Mouse (Mus musculus) heart, embryonic 11.5 days (tissue): Measurements from ENCODE around the gene Grb10. TPM values are rescaled to one million over a fixed set of nuclear protein-coding genes. Genes with fewer than 3 reads are reported as not detected.

Experiments used
- ATAC-seq: fragments of 200-750 bp; cut with Nextera tagmentation; replicated peaks from 2 replicates; pipeline ENCODE4 v1.8.0; 2017; ENCODE audit warnings: moderate library complexity; ENCODE audit not compliant: insufficient number of reproducible peaks, low FRiP score, low TSS enrichment
- H3K27ac ChIP-seq: fragments of 300-500 bp; sonication (generic); 2 replicates; pipeline ENCODE4 v1.5.1; 2014; ENCODE audit warnings: mild to moderate bottlenecking, low read depth, low read length
- H3K27me3 ChIP-seq: fragments of 300-500 bp; sonication (generic); 2 replicates; pipeline ENCODE4 v1.6.1; 2014; ENCODE audit warnings: mild to moderate bottlenecking, low read length, mixed read lengths; ENCODE audit not compliant: control insufficient read depth, insufficient read depth
- H3K36me3 ChIP-seq: fragments of 300-500 bp; sonication (generic); 2 replicates; pipeline ENCODE4 v1.6.1; 2014; ENCODE audit warnings: mild to moderate bottlenecking, low read length, moderate library complexity, mixed read lengths; ENCODE audit not compliant: control insufficient read depth, insufficient read depth
- H3K4me1 ChIP-seq: fragments of 300-500 bp; sonication (generic); 2 replicates; pipeline ENCODE4 v1.6.1; 2014; ENCODE audit warnings: low read length; ENCODE audit not compliant: control insufficient read depth, insufficient read depth
- H3K4me2 ChIP-seq: fragments of 300-500 bp; sonication (generic); 2 replicates; pipeline ENCODE4 v1.6.1; 2014; ENCODE audit warnings: mild to moderate bottlenecking, moderate library complexity
- H3K4me3 ChIP-seq: fragments of 300-500 bp; sonication (generic); 2 replicates; pipeline ENCODE4 v1.5.1; 2014; ENCODE audit warnings: low read depth, low read length
- H3K9ac ChIP-seq: fragments of 300-500 bp; sonication (generic); 2 replicates; pipeline ENCODE4 v1.6.1; 2014; ENCODE audit warnings: mild to moderate bottlenecking, low read depth, low read length, moderate library complexity
- H3K9me3 ChIP-seq: fragments of 300-500 bp; sonication (generic); replicated peaks from 2 replicates; pipeline ENCODE4 v1.6.1; 2016; ENCODE audit warnings: low read length; ENCODE audit not compliant: control insufficient read depth
- WGBS: fragments of 180-500 bp; shearing (Covaris S2); extraction: QIAGEN DNeasy Blood & Tissue Kit; methylation state at CpG from one replicate; pipeline ENCODE4 v1.1.7; 2014; ENCODE audit not compliant: insufficient replicate concordance; 5-methylcytosine and 5-hydroxymethylcytosine counted together
- polyA plus RNA-seq: library from polyadenylated mRNA; unstranded; fragments of >200 nt; fragmentation: Nextera tagmentation; extraction: Ambion mirVana; gene quantifications from 2 replicates; pipeline ENCODE4 v1.2.1, GENCODE M21; 2014

Grb10 gene
- polyA plus RNA-seq, 1 experiment from 2014 or later: 402 TPM

DNA sequence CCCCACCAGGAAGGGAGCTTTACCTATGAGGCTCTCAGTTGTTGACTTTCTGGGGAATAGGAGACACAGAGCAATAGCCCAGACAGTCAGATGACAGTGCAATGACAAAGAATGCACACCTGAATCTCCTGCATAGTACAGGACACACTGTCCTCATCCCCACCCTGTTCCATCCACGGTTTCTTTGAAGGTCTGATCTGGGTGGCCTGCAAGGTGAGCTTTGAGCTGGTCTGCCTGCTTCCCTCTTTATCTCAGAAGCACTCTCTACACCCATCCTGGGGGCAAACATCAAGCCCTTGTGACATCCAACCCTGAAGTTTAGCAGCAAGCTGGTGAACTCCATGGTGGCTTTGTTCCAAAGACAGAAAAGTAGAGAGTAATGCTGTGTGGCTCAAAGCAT, 9.7 kb upstream of the Grb10 start:
- no peak overlapping the region for H3K4me2 ChIP-seq
- no peaks in the 10 kb centered on the region for H3K36me3 ChIP-seq
- H3K27ac ChIP-seq: no peak overlapping the region
- H3K4me1 ChIP-seq: no peaks in the 10 kb centered on the region
- ATAC-seq: no peak
- no peaks in the 10 kb centered on the region for H3K27me3 ChIP-seq
- WGBS: 86% methylated on average over 1 of the region's 1 CpGs
- H3K9me3 ChIP-seq: no peaks in the 10 kb centered on the region
- H3K4me3 ChIP-seq: no peak overlapping the region
- H3K9ac ChIP-seq: no peak overlapping the region

DNA sequence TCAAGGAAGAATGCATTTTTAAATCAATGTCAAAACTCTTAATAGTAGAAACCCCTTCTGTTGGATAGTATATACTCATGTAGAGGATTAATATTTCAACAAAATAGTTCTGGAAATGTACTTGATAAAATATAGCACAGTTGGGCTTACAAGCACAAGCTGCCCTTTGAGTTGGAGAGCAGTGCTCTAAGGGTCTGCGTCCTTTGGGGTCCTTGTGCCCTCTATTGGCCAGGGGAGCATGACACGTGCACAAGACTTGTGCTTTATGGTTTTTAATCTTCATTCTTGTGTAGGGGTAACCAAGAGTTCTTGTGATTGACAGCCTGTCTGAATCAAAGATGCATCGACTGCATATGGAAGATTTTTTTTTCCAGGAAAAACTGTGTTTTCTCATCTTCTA, 5.8 kb upstream of the Grb10 start:
- 0 out of 2 replicates have a peak, but pooled peaks cover under 1% of the 10 kb centered on the region for H3K4me1 ChIP-seq
- no peak overlapping the region for H3K4me2 ChIP-seq
- H3K9ac ChIP-seq: no peak overlapping the region
- H3K36me3 ChIP-seq: no peaks in the 10 kb centered on the region
- H3K27me3 ChIP-seq: peaks cover 17% of the 10 kb centered on the region
- ATAC-seq: no peak
- no peaks in the 10 kb centered on the region for H3K9me3 ChIP-seq
- no peak overlapping the region for H3K4me3 ChIP-seq
- 40% methylated on average over 3 of the region's 3 CpGs for WGBS
- no peak overlapping the region for H3K27ac ChIP-seq

DNA sequence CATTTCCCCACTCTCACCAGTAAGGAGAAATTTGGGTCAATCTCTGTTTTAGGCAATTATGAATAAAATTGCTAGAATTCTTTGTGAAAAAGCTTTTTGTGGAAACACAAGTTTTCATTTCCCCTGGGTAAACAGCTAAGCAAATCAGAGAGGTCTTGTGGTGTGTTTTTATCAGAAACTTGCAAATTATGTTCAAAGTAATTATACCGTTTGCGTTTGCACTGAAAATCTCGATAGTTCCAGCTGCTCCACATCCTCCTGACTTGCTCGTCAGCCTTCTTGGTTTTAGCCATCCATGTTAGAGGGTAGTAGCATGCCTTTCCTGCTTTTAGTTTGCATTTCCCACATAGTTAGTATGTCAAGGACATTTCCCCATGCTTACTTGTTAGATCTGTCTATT, 3.3 kb upstream of the Grb10 start:
- no peak overlapping the region for H3K4me2 ChIP-seq
- no peaks in the 10 kb centered on the region for H3K9me3 ChIP-seq
- H3K27me3 ChIP-seq: peaks cover 29% of the 10 kb centered on the region
- no peak overlapping the region for H3K9ac ChIP-seq
- H3K4me1 ChIP-seq: 0 out of 2 replicates have a peak, but pooled peaks cover 2% of the 10 kb centered on the region
- 73% methylated on average over 4 of the region's 4 CpGs for WGBS
- no peak overlapping the region for H3K27ac ChIP-seq
- no peak for ATAC-seq
- no peak overlapping the region for H3K4me3 ChIP-seq
- H3K36me3 ChIP-seq: no peaks in the 10 kb centered on the region

DNA sequence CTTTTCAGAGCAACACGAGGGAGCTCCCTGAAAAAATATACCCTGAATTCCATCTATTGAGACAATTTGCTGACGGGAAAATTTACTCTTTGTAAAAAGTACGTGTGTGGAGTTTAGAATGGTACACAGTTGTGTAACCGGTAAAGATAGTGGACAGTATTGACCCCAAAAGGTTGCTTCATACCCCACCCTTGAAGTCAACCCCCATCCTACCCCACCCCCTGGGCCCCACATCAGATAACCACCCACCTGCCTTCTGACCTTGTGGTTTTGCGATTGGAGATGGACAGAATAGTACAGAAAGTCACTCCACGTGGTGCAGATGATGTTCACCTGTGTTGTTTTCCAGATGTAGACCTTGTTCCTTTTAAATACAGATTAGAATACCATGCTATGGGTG, 2.9 kb upstream of the Grb10 start:
- no peak for ATAC-seq
- H3K9me3 ChIP-seq: no peaks in the 10 kb centered on the region
- no peaks in the 10 kb centered on the region for H3K36me3 ChIP-seq
- no peak overlapping the region for H3K9ac ChIP-seq
- H3K4me3 ChIP-seq: no peak overlapping the region
- H3K4me2 ChIP-seq: no peak overlapping the region
- H3K4me1 ChIP-seq: 0 out of 2 replicates have a peak, but pooled peaks cover 2% of the 10 kb centered on the region
- peaks cover 33% of the 10 kb centered on the region for H3K27me3 ChIP-seq
- H3K27ac ChIP-seq: no peak overlapping the region
- 72% methylated on average over 6 of the region's 6 CpGs for WGBS

DNA sequence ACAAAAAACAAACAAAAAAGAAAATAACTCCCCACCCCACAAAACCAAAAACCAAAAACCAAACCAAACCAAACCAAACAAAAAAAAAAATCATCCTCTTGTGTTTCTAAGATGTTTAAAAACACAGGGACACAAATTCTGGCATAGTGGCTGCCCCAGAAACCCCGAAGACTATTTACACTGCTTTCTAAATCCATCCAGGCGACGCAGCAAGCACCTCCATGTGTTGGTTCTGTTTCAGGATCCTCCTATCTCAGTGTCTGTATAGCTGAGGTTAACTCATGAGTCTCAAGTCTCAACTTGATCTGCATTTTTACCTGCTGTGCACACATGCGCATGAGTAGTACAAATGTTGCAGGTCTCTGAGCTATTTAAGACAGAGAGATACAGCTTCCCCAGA, 1.9 kb upstream of the Grb10 start:
- H3K4me1 ChIP-seq: 0 out of 2 replicates have a peak, but pooled peaks cover 2% of the 10 kb centered on the region

DNA sequence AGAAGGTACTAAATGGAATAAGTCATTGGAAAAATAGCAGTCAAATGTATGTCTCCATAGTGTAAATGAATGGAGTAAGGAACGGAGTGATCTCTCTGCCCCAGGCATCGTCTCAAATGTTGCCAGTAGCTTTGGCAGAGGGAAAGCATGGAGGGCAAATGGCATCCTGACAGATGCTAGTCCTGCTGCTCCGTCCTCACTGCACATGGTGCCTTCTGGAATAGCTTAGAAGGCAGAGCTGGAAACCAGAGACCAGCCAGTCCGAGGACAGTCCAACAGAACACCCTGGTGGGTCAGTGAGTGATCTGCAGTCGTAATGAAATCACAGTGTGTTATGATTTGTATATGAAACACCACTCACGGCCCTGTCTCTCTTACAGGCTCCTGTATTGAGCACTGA, 1.3 kb upstream of the Grb10 start:
- H3K4me3 ChIP-seq: no peak overlapping the region
- H3K27ac ChIP-seq: no peak overlapping the region
- H3K4me1 ChIP-seq: 0 out of 2 replicates have a peak, but pooled peaks cover 2% of the 10 kb centered on the region
- H3K36me3 ChIP-seq: no peaks in the 10 kb centered on the region
- WGBS: 56% methylated on average over 6 of the region's 6 CpGs
- no peak overlapping the region for H3K9ac ChIP-seq
- H3K4me2 ChIP-seq: no peak overlapping the region
- ATAC-seq: no peak
- peaks cover 43% of the 10 kb centered on the region for H3K27me3 ChIP-seq
- H3K9me3 ChIP-seq: no peaks in the 10 kb centered on the region

More for the DNA sequence above, 1.9 kb upstream of the Grb10 start:
- Histone ChIP-seq H3K27me3 (peaks cover 38% of the 10 kb centered on the region), H3K36me3 (no peaks in the 10 kb centered on the region), H3K9me3 (no peaks in the 10 kb centered on the region), H3K4me3 (no peak overlapping the region), H3K9ac (no peak overlapping the region), H3K4me2 (no peak overlapping the region), H3K27ac (no peak overlapping the region)
- WGBS: 88% methylated on average over 4 of the region's 4 CpGs
- no peak for ATAC-seq

DNA sequence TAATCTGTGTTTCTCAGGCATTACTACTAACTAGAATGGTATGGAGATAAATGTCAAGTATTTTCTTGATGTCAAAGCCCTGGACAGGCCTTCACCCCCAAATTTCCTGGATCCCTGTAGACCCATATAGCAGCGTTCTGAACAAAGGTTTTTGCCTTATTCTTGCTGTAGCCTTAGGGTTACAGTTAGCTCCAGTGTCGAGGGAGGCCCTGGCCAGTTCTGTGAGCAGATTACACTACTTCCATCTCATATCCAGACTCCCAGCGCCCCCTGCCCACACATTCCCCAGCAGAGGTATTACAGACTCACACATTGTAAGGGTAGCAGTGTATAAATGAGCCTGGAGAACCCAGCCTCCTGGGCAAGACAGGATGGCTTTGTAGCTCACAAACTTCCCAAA, 615 bp upstream of the Grb10 start:
- 22% methylated on average over 3 of the region's 3 CpGs for WGBS
- Histone ChIP-seq H3K4me1 (0 out of 2 replicates have a peak, but pooled peaks cover 2% of the 10 kb centered on the region), H3K27ac (no peak overlapping the region), H3K9ac (no peak overlapping the region), H3K27me3 (peaks cover 47% of the 10 kb centered on the region), H3K36me3 (no peaks in the 10 kb centered on the region), H3K9me3 (no peaks in the 10 kb centered on the region), H3K4me3 (no peak overlapping the region), H3K4me2 (no peak overlapping the region)
- no peak for ATAC-seq

DNA sequence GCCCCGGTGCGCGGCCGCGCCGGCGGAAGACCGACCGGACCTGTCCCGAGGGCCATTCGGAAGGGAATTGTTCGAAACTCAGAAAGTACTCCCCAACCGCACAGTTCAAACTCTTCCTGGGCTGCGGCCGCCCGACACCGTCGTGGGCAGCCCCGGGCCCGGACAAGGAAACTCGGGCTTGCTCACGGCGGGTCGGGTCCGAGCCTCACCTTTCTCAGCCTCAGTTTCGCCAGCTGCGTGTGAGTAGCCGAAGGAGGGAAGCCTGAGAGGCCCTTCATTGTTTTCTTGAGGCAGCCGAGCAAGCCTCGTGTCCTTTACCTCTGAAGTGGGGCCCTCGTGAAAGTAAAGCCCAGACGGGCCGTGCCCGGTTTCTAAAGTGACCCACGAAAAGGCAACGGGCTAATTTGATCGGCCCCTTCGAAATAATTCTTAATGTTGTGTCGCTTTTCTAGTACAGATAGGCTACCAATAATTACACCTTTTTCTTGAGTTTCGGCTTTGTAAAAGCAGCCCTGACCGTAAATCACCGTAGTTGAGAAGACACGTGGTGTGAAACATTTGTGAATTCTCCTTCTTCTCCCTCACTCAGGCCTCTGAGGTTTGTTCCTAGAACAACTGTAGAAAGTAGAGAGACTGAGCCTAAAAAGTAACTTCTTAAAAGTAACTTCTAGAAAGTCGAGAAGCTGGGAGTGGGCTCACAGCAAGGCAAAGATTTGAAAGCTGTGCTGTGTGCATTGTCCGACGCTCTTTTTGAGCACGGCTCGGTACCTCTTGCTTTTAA, 604 bp downstream of the Grb10 start:
- Histone ChIP-seq H3K4me3 (peak overlapping the region; percentile 75), H3K27me3 (peaks cover 51% of the 10 kb centered on the region), H3K27ac (peak overlapping the region; percentile 92), H3K36me3 (no peaks in the 10 kb centered on the region), H3K4me1 (0 out of 2 replicates have a peak, but pooled peaks cover 3% of the 10 kb centered on the region), H3K9ac (peak overlapping the region; percentile 90), H3K4me2 (peak overlapping the region; percentile 56), H3K9me3 (no peaks in the 10 kb centered on the region)
- peak; percentile 15; the same call in 1 of the 2 replicates for ATAC-seq
- 5% methylated on average over 48 of the region's 48 CpGs for WGBS
